Mouse (Mus musculus) spleen, adult 2 months (tissue): ENCODE data around the gene Ubr2.

Experiments used
- CTCF ChIP-seq: fragments of 200-500 bp; IDR thresholded peaks from 2 replicates; pipeline ENCODE4 v1.5.1; 2011; ENCODE audit warnings: mild to moderate bottlenecking, inconsistent platforms; ENCODE audit not compliant: insufficient read depth, insufficient read length, insufficient replicate concordance; ENCODE audit errors: extremely low read depth
- POLR2A ChIP-seq: fragments of 200-500 bp; IDR thresholded peaks from 2 replicates; pipeline ENCODE4 v1.6.1; 2011; ENCODE audit warnings: low read depth, low read length, inconsistent platforms

DNA sequence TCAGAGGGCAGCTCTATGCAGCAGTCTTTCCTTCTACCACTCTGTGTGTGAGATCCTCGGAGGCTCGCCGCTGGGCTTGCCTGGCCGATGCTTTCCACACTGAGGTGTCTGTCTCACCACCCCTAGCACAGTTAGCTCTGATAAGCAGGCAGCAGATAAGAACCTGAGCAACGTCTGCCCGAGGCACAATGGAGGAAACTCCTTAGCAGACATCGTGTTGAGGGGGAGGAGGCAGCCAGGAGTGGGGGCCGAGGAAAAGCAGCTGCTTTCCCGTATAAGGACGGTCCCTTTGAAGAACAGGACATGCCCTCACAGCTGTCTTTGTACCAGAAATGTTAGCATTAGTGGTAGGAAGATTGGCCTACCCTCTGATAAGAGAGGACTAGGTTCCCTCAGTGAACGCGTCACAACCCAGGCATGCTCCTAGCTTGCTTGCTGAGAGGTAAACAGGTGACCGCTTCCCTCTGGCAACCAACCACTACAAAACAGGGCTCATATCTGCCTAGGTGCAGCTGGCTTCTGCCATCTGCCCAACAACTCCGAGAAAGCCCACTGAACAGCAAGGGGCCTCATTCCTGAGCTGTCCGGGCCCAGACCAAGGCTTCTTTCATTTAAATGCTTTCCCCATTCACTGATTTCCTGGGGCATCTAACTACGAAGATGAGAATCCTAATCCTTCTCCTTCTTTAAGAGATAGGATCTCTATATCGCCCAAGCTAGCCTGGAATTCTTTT is 124.3 kb downstream of the Ubr2 start:
- TF ChIP-seq CTCF, result no peak
- TF ChIP-seq POLR2A, result no peak
